Mouse (Mus musculus) lung, postnatal 0 days (tissue): Measurements from ENCODE around the gene Adprm.
"Not testable (repeated sequence)": the region's sequence is repeated elsewhere in the genome, so short reads cannot be mapped to it uniquely, and the experiment has no call there.

Source experiments
- CTCF ChIP-seq: IDR thresholded peaks from 2 replicates; pipeline ENCODE4 v1.5.1; 2016; ENCODE audit warnings: antibody characterized with exemption, mild to moderate bottlenecking
- EP300 ChIP-seq: IDR thresholded peaks from 2 replicates; pipeline ENCODE4 v1.6.1; 2016; ENCODE audit warnings: antibody characterized with exemption, mild to moderate bottlenecking, control low read depth

GRCm38 (mm10) chr11:67092354-67092753 lies 40.0 kb upstream of the Adprm start:
- TF ChIP-seq CTCF, EP300: not testable (repeated sequence)
